Mouse (Mus musculus) CH12.LX (cell line): ENCODE data around the gene Mpc2. TPM values are rescaled to one million over a fixed set of nuclear protein-coding genes. Genes with fewer than 3 reads are reported as not detected.

Experiments
- DNase-seq: peaks from one replicate; pipeline ENCODE4 v3.0.0-alpha.2; 2013; ENCODE audit errors: extremely low read depth
- H3K27ac ChIP-seq: 2 replicates; pipeline ENCODE4 v1.5.1; 2012; ENCODE audit warnings: low read depth, mild to moderate bottlenecking, control low read depth, moderate library complexity; ENCODE audit not compliant: insufficient read depth
- H3K27me3 ChIP-seq: replicated peaks from 2 replicates; pipeline ENCODE3; 2012; ENCODE audit warnings: inconsistent platforms
- H3K36me3 ChIP-seq, 2 experiments: replicated peaks in 1 of 2; 2 replicates each; pipeline versions ENCODE3 to v1.6.1; 2012; ENCODE audit warnings: inconsistent platforms in 1 of 2, low read length in 1 of 2, mild to moderate bottlenecking in 1 of 2, mixed read lengths in 1 of 2, moderate library complexity in 1 of 2; ENCODE audit not compliant: control insufficient read depth in 1 of 2, insufficient read depth in 1 of 2
- H3K4me1 ChIP-seq, 2 experiments: 2 replicates each; pipeline ENCODE4 v1.6.1; 2012; ENCODE audit warnings: inconsistent platforms in 1 of 2, moderate library complexity in 1 of 2; ENCODE audit not compliant: insufficient read depth in 2 of 2, control insufficient read depth in 1 of 2
- H3K4me2 ChIP-seq: 2 replicates; pipeline ENCODE4 v1.6.1; 2012; ENCODE audit warnings: low read depth, mild to moderate bottlenecking, control low read depth; ENCODE audit not compliant: poor library complexity, insufficient read depth, severe bottlenecking
- H3K4me3 ChIP-seq, 3 experiments: fragments of 150-350 bp in 1 of 3; sonication (generic) in 1 of 3; replicated peaks in 1 of 3; 2 replicates each; pipeline versions ENCODE3 to v1.5.1; 2011 to 2012; ENCODE audit warnings: low read depth in 2 of 3, low read length in 2 of 3, mild to moderate bottlenecking in 2 of 3, moderate library complexity in 2 of 3, control low read depth in 1 of 3, improper control_type of control experiment in 1 of 3, inconsistent platforms in 1 of 3, mixed read lengths in 1 of 3; ENCODE audit not compliant: poor library complexity in 1 of 3
- H3K79me2 ChIP-seq: replicated peaks from 2 replicates; pipeline ENCODE4 v1.6.1; 2012; ENCODE audit warnings: mild to moderate bottlenecking, moderate library complexity; ENCODE audit not compliant: control insufficient read depth, poor library complexity, insufficient read depth, severe bottlenecking; ENCODE audit errors: extremely low read depth
- H3K9ac ChIP-seq: 2 replicates; pipeline ENCODE4 v1.6.1; 2012; ENCODE audit warnings: low read depth, mild to moderate bottlenecking, control low read depth, moderate library complexity; ENCODE audit not compliant: insufficient read depth
- H3K9me3 ChIP-seq: replicated peaks from 2 replicates; pipeline ENCODE3; 2012; ENCODE audit warnings: low read length, inconsistent platforms, mixed read lengths
- CTCF ChIP-seq, 2 experiments: IDR thresholded peaks in 1 of 2; conservative IDR thresholded peaks in 1 of 2; 2 replicates each; pipeline ENCODE4 v1.5.1; 2011 to 2012; ENCODE audit warnings: low read depth in 2 of 2, low read length in 2 of 2, improper control_type of control experiment in 1 of 2, inconsistent platforms in 1 of 2, mild to moderate bottlenecking in 1 of 2, moderate library complexity in 1 of 2
- HCFC1 ChIP-seq: IDR thresholded peaks from 2 replicates; pipeline ENCODE4 v1.6.1; 2012; ENCODE audit warnings: low read depth, mild to moderate bottlenecking, inconsistent platforms, low read length, improper control_type of control experiment
- JUND ChIP-seq: conservative IDR thresholded peaks from 2 replicates; pipeline ENCODE4 v1.6.1; 2011; ENCODE audit warnings: low read depth, low read length, improper control_type of control experiment
- MEF2A ChIP-seq: IDR thresholded peaks from 2 replicates; pipeline ENCODE4 v1.6.1; 2014; ENCODE audit warnings: low read depth, mild to moderate bottlenecking, inconsistent platforms, low read length, improper control_type of control experiment, borderline replicate concordance
- MYC ChIP-seq: IDR thresholded peaks from 2 replicates; pipeline ENCODE4 v1.6.1; 2011; ENCODE audit warnings: low read depth, mild to moderate bottlenecking, improper control_type of control experiment, low read length
- NELFE ChIP-seq: IDR thresholded peaks from 2 replicates; pipeline ENCODE4 v1.6.1; 2011; ENCODE audit warnings: low read depth, low read length, improper control_type of control experiment
- POLR2A ChIP-seq: IDR thresholded peaks from 2 replicates; pipeline ENCODE4 v1.6.1; 2011; ENCODE audit warnings: low read depth, mild to moderate bottlenecking, improper control_type of control experiment, low read length
- POLR2AphosphoS2 ChIP-seq: IDR thresholded peaks from 2 replicates; pipeline ENCODE4 v1.6.1; 2011; ENCODE audit warnings: low read depth, low read length, improper control_type of control experiment
- RCOR1 ChIP-seq: conservative IDR thresholded peaks from 2 replicates; pipeline ENCODE4 v1.6.1; 2012; ENCODE audit warnings: low read depth, mild to moderate bottlenecking, inconsistent platforms, low read length, improper control_type of control experiment
- SIN3A ChIP-seq: IDR thresholded peaks from 2 replicates; pipeline ENCODE4 v1.6.1; 2012; ENCODE audit warnings: low read length, improper control_type of control experiment, inconsistent platforms
- SMC3 ChIP-seq: IDR thresholded peaks from 2 replicates; pipeline ENCODE4 v1.6.1; 2011; ENCODE audit warnings: low read depth, low read length, improper control_type of control experiment
- TCF12 ChIP-seq: IDR thresholded peaks from 2 replicates; pipeline ENCODE4 v1.6.1; 2014; ENCODE audit warnings: low read depth, mild to moderate bottlenecking, inconsistent platforms, low read length, improper control_type of control experiment
- USF2 ChIP-seq: conservative IDR thresholded peaks from 2 replicates; pipeline ENCODE4 v1.6.1; 2011; ENCODE audit warnings: low read depth, low read length, improper control_type of control experiment
- ZMIZ1 ChIP-seq: IDR thresholded peaks from 2 replicates; pipeline ENCODE4 v1.6.1; 2012; ENCODE audit warnings: low read depth, mild to moderate bottlenecking, inconsistent platforms, low read length, improper control_type of control experiment
- ZNF384 ChIP-seq: IDR thresholded peaks from 2 replicates; pipeline ENCODE4 v1.6.1; 2012; ENCODE audit warnings: low read depth, low read length, improper control_type of control experiment, inconsistent platforms
- dilution Hi-C: fragments of 300-500 bp; cut with MboI; formaldehyde crosslinking; loops from 2 replicates; pipeline ENCODE4 v1.14.3; 2020; ENCODE audit warnings: low sequenced_read_pairs; ENCODE audit not compliant: extremely low pct_unique_long_range_greater_than_20kb, extremely low pct_ligation_motif_present
- in situ Hi-C: fragments of 300-500 bp; cut with MboI; formaldehyde crosslinking; loops from 3 replicates; pipeline ENCODE4 v1.14.3; 2019; ENCODE audit warnings: low sequenced_read_pairs, low pct_ligation_motif_present, low pct_unique_long_range_greater_than_20kb, mixed read lengths
- polyA plus RNA-seq: library from polyadenylated mRNA; unstranded; fragments of >175 nt; gene quantifications from 2 replicates; pipeline ENCODE4 v1.2.1, GENCODE M21; 2012; ENCODE audit warnings: low read depth; ENCODE audit not compliant: insufficient read length
- total RNA-seq, 2 experiments: library from RNA; depleted of rRNA; stranded (reverse); fragments of 300-350 nt in 1 of 2; fragments of >200 nt in 1 of 2; gene quantifications; 2 replicates each; pipeline ENCODE4 v1.2.3; 2012 to 2014

Mpc2 gene
- total and polyA plus RNA-seq, 3 experiments, result 32.5 to 55.8 (median 44.0) TPM

GRCm38 (mm10) chr1:165520716-165521115, 60.3 kb downstream of the Mpc2 start:
- Histone ChIP-seq H3K27ac (no peak overlapping the region), H3K4me1 (no peaks in the 10 kb centered on the region), H3K9me3 (no peaks in the 10 kb centered on the region), H3K36me3 (no peaks in the 10 kb centered on the region), H3K9ac (no peak overlapping the region), H3K79me2 (no peaks in the 10 kb centered on the region), H3K4me3 (no peak overlapping the region), H3K4me2 (no peak overlapping the region), H3K27me3 (no peaks in the 10 kb centered on the region)
- no peak for DNase-seq
- TF ChIP-seq SMC3, result no peak
- no peak for TF ChIP-seq RCOR1
- TF ChIP-seq ZNF384, result no peak
- no peak for TF ChIP-seq NELFE
- no peak for TF ChIP-seq MEF2A
- TF ChIP-seq POLR2AphosphoS2, result no peak
- TF ChIP-seq ZMIZ1, result no peak
- TF ChIP-seq SIN3A, result no peak
- no peak for TF ChIP-seq USF2
- TF ChIP-seq POLR2A, result no peak
- TF ChIP-seq CTCF (conservative IDR thresholded peaks at IDR 0.05 in 1 of 2, IDR thresholded peaks at IDR 0.05 in 1 of 2; ENCODE audit: low read depth in 2 of 2, low read length in 2 of 2), result no peak
- no peak for TF ChIP-seq HCFC1
- no peak for TF ChIP-seq TCF12
- no peak for TF ChIP-seq MYC
- TF ChIP-seq JUND, result no peak
- dilution Hi-C loops, result no loop called here
- in situ Hi-C loops, result no loop called here

Other genes starting within 250 kb of the Mpc2 start
- 34.0 and 36.1 TPM in 2 replicates for gene Tiprl, start 223.6 kb upstream of the Mpc2 start, total RNA-seq (2012; rRNA removed)
- 82.2 and 83.2 TPM in 2 replicates for gene Tiprl, start 223.6 kb upstream of the Mpc2 start, total RNA-seq (2014; rRNA removed)
- 45.7 and 55.1 TPM in 2 replicates for gene Tiprl, start 223.6 kb upstream of the Mpc2 start, polyA plus RNA-seq
- 0.08 and 0.17 TPM in 2 replicates for gene Gpr161, start 164.8 kb upstream of the Mpc2 start, total RNA-seq (2012; rRNA removed)
- gene Gpr161, start 164.8 kb upstream of the Mpc2 start, total RNA-seq (2014; rRNA removed), result 0.09 TPM in 1 of 2 replicates, not detected in the other
- 0.11 and 0.23 TPM in 2 replicates for gene Gpr161, start 164.8 kb upstream of the Mpc2 start, polyA plus RNA-seq
- 3.1 and 4.1 TPM in 2 replicates for gene Dcaf6, start 162 bp upstream of the Mpc2 start, total RNA-seq (2012; rRNA removed)
- gene Dcaf6, start 162 bp upstream of the Mpc2 start, total RNA-seq (2014; rRNA removed), result 4.1 and 4.3 TPM in 2 replicates
- gene Dcaf6, start 162 bp upstream of the Mpc2 start, polyA plus RNA-seq, result 3.7 and 6.1 TPM in 2 replicates
- 0.13 TPM in 1 of 2 replicates, not detected in the other for gene Adcy10, start 24.5 kb downstream of the Mpc2 start, total RNA-seq (2012; rRNA removed)
- gene Adcy10, start 24.5 kb downstream of the Mpc2 start, total RNA-seq (2014; rRNA removed), result not detected in 2 replicates
- gene Adcy10, start 24.5 kb downstream of the Mpc2 start, polyA plus RNA-seq, result not detected in 2 replicates
- 5.0 and 6.5 TPM in 2 replicates for gene Mpzl1, start 173.9 kb downstream of the Mpc2 start, total RNA-seq (2012; rRNA removed)
- 2.0 and 2.8 TPM in 2 replicates for gene Mpzl1, start 173.9 kb downstream of the Mpc2 start, total RNA-seq (2014; rRNA removed)
- gene Mpzl1, start 173.9 kb downstream of the Mpc2 start, polyA plus RNA-seq, result 6.2 and 6.7 TPM in 2 replicates
- 20.7 and 22.7 TPM in 2 replicates for gene Rcsd1, start 249.1 kb downstream of the Mpc2 start, total RNA-seq (2012; rRNA removed)
- 34.8 and 35.7 TPM in 2 replicates for gene Rcsd1, start 249.1 kb downstream of the Mpc2 start, total RNA-seq (2014; rRNA removed)
- gene Rcsd1, start 249.1 kb downstream of the Mpc2 start, polyA plus RNA-seq, result 74.8 and 81.1 TPM in 2 replicates